Mouse (Mus musculus) CH12.LX (cell line): Measurements from ENCODE around the gene Gorasp1. TPM values are rescaled to one million over a fixed set of nuclear protein-coding genes. Genes with fewer than 3 reads are reported as not detected.

Experiments
- DNase-seq: peaks from one replicate; pipeline ENCODE4 v3.0.0-alpha.2; 2013; ENCODE audit errors: extremely low read depth
- H3K27ac ChIP-seq: 2 replicates; pipeline ENCODE4 v1.5.1; 2012; ENCODE audit warnings: low read depth, mild to moderate bottlenecking, control low read depth, moderate library complexity; ENCODE audit not compliant: insufficient read depth
- H3K27me3 ChIP-seq: replicated peaks from 2 replicates; pipeline ENCODE3; 2012; ENCODE audit warnings: inconsistent platforms
- H3K36me3 ChIP-seq, 2 experiments: replicated peaks in 1 of 2; 2 replicates each; pipeline versions ENCODE3 to v1.6.1; 2012; ENCODE audit warnings: inconsistent platforms in 1 of 2, low read length in 1 of 2, mild to moderate bottlenecking in 1 of 2, mixed read lengths in 1 of 2, moderate library complexity in 1 of 2; ENCODE audit not compliant: control insufficient read depth in 1 of 2, insufficient read depth in 1 of 2
- H3K4me1 ChIP-seq, 2 experiments: 2 replicates each; pipeline ENCODE4 v1.6.1; 2012; ENCODE audit warnings: inconsistent platforms in 1 of 2, moderate library complexity in 1 of 2; ENCODE audit not compliant: insufficient read depth in 2 of 2, control insufficient read depth in 1 of 2
- H3K4me2 ChIP-seq: 2 replicates; pipeline ENCODE4 v1.6.1; 2012; ENCODE audit warnings: low read depth, mild to moderate bottlenecking, control low read depth; ENCODE audit not compliant: poor library complexity, insufficient read depth, severe bottlenecking
- H3K4me3 ChIP-seq, 3 experiments: fragments of 150-350 bp in 1 of 3; sonication (generic) in 1 of 3; replicated peaks in 1 of 3; 2 replicates each; pipeline versions ENCODE3 to v1.5.1; 2011 to 2012; ENCODE audit warnings: low read depth in 2 of 3, low read length in 2 of 3, mild to moderate bottlenecking in 2 of 3, moderate library complexity in 2 of 3, control low read depth in 1 of 3, improper control_type of control experiment in 1 of 3, inconsistent platforms in 1 of 3, mixed read lengths in 1 of 3; ENCODE audit not compliant: poor library complexity in 1 of 3
- H3K79me2 ChIP-seq: replicated peaks from 2 replicates; pipeline ENCODE4 v1.6.1; 2012; ENCODE audit warnings: mild to moderate bottlenecking, moderate library complexity; ENCODE audit not compliant: control insufficient read depth, poor library complexity, insufficient read depth, severe bottlenecking; ENCODE audit errors: extremely low read depth
- H3K9ac ChIP-seq: 2 replicates; pipeline ENCODE4 v1.6.1; 2012; ENCODE audit warnings: low read depth, mild to moderate bottlenecking, control low read depth, moderate library complexity; ENCODE audit not compliant: insufficient read depth
- H3K9me3 ChIP-seq: replicated peaks from 2 replicates; pipeline ENCODE3; 2012; ENCODE audit warnings: low read length, inconsistent platforms, mixed read lengths
- CHD1 ChIP-seq: IDR thresholded peaks from 2 replicates; pipeline ENCODE4 v1.6.1; 2012; ENCODE audit warnings: low read depth, low read length, improper control_type of control experiment, inconsistent platforms
- CTCF ChIP-seq, 2 experiments: IDR thresholded peaks in 1 of 2; conservative IDR thresholded peaks in 1 of 2; 2 replicates each; pipeline ENCODE4 v1.5.1; 2011 to 2012; ENCODE audit warnings: low read depth in 2 of 2, low read length in 2 of 2, improper control_type of control experiment in 1 of 2, inconsistent platforms in 1 of 2, mild to moderate bottlenecking in 1 of 2, moderate library complexity in 1 of 2
- ELF1 ChIP-seq: IDR thresholded peaks from 2 replicates; pipeline ENCODE4 v1.6.1; 2014; ENCODE audit warnings: low read depth, mild to moderate bottlenecking, inconsistent platforms, low read length, improper control_type of control experiment
- GABPA ChIP-seq: IDR thresholded peaks from 2 replicates; pipeline ENCODE4 v1.6.1; 2012; ENCODE audit warnings: low read depth, low read length, improper control_type of control experiment, inconsistent platforms; ENCODE audit not compliant: insufficient replicate concordance
- HCFC1 ChIP-seq: IDR thresholded peaks from 2 replicates; pipeline ENCODE4 v1.6.1; 2012; ENCODE audit warnings: low read depth, mild to moderate bottlenecking, inconsistent platforms, low read length, improper control_type of control experiment
- IRF4 ChIP-seq: IDR thresholded peaks from 2 replicates; pipeline ENCODE4 v1.6.1; 2014; ENCODE audit warnings: low read depth, mild to moderate bottlenecking, inconsistent platforms, low read length, improper control_type of control experiment
- JUN ChIP-seq: IDR thresholded peaks from 2 replicates; pipeline ENCODE4 v1.6.1; 2011; ENCODE audit warnings: low read depth, mild to moderate bottlenecking, low read length, improper control_type of control experiment, moderate library complexity; ENCODE audit not compliant: insufficient read depth
- JUND ChIP-seq: conservative IDR thresholded peaks from 2 replicates; pipeline ENCODE4 v1.6.1; 2011; ENCODE audit warnings: low read depth, low read length, improper control_type of control experiment
- MAFK ChIP-seq: IDR thresholded peaks from 2 replicates; pipeline ENCODE4 v1.6.1; 2011; ENCODE audit warnings: low read length, improper control_type of control experiment; ENCODE audit not compliant: insufficient replicate concordance
- MAX ChIP-seq: IDR thresholded peaks from 2 replicates; pipeline ENCODE4 v1.6.1; 2011; ENCODE audit warnings: low read length, improper control_type of control experiment
- MEF2A ChIP-seq: IDR thresholded peaks from 2 replicates; pipeline ENCODE4 v1.6.1; 2014; ENCODE audit warnings: low read depth, mild to moderate bottlenecking, inconsistent platforms, low read length, improper control_type of control experiment, borderline replicate concordance
- MYC ChIP-seq: IDR thresholded peaks from 2 replicates; pipeline ENCODE4 v1.6.1; 2011; ENCODE audit warnings: low read depth, mild to moderate bottlenecking, improper control_type of control experiment, low read length
- NELFE ChIP-seq: IDR thresholded peaks from 2 replicates; pipeline ENCODE4 v1.6.1; 2011; ENCODE audit warnings: low read depth, low read length, improper control_type of control experiment
- PAX5 ChIP-seq: IDR thresholded peaks from 2 replicates; pipeline ENCODE4 v1.6.1; 2012; ENCODE audit warnings: low read length, inconsistent platforms, mixed read lengths
- POLR2A ChIP-seq: IDR thresholded peaks from 2 replicates; pipeline ENCODE4 v1.6.1; 2011; ENCODE audit warnings: low read depth, mild to moderate bottlenecking, improper control_type of control experiment, low read length
- SIN3A ChIP-seq: IDR thresholded peaks from 2 replicates; pipeline ENCODE4 v1.6.1; 2012; ENCODE audit warnings: low read length, improper control_type of control experiment, inconsistent platforms
- SMC3 ChIP-seq: IDR thresholded peaks from 2 replicates; pipeline ENCODE4 v1.6.1; 2011; ENCODE audit warnings: low read depth, low read length, improper control_type of control experiment
- TBP ChIP-seq: conservative IDR thresholded peaks from 2 replicates; pipeline ENCODE4 v1.6.1; 2011; ENCODE audit warnings: low read depth, low read length, improper control_type of control experiment
- TCF12 ChIP-seq: IDR thresholded peaks from 2 replicates; pipeline ENCODE4 v1.6.1; 2014; ENCODE audit warnings: low read depth, mild to moderate bottlenecking, inconsistent platforms, low read length, improper control_type of control experiment
- ZC3H11A ChIP-seq: IDR thresholded peaks from 2 replicates; pipeline ENCODE4 v1.6.1; 2012; ENCODE audit warnings: low read depth, mild to moderate bottlenecking, inconsistent platforms, low read length, improper control_type of control experiment
- ZNF384 ChIP-seq: IDR thresholded peaks from 2 replicates; pipeline ENCODE4 v1.6.1; 2012; ENCODE audit warnings: low read depth, low read length, improper control_type of control experiment, inconsistent platforms
- dilution Hi-C: fragments of 300-500 bp; cut with MboI; formaldehyde crosslinking; loops from 2 replicates; pipeline ENCODE4 v1.14.3; 2020; ENCODE audit warnings: low sequenced_read_pairs; ENCODE audit not compliant: extremely low pct_unique_long_range_greater_than_20kb, extremely low pct_ligation_motif_present
- in situ Hi-C: fragments of 300-500 bp; cut with MboI; formaldehyde crosslinking; loops from 3 replicates; pipeline ENCODE4 v1.14.3; 2019; ENCODE audit warnings: low sequenced_read_pairs, low pct_ligation_motif_present, low pct_unique_long_range_greater_than_20kb, mixed read lengths
- polyA plus RNA-seq: library from polyadenylated mRNA; unstranded; fragments of >175 nt; gene quantifications from 2 replicates; pipeline ENCODE4 v1.2.1, GENCODE M21; 2012; ENCODE audit warnings: low read depth; ENCODE audit not compliant: insufficient read length
- total RNA-seq, 2 experiments: library from RNA; depleted of rRNA; stranded (reverse); fragments of 300-350 nt in 1 of 2; fragments of >200 nt in 1 of 2; gene quantifications; 2 replicates each; pipeline ENCODE4 v1.2.3; 2012 to 2014

The Gorasp1 gene
- total and polyA plus RNA-seq, 3 experiments, result 8.7 to 12.6 (median 9.2) TPM

DNA sequence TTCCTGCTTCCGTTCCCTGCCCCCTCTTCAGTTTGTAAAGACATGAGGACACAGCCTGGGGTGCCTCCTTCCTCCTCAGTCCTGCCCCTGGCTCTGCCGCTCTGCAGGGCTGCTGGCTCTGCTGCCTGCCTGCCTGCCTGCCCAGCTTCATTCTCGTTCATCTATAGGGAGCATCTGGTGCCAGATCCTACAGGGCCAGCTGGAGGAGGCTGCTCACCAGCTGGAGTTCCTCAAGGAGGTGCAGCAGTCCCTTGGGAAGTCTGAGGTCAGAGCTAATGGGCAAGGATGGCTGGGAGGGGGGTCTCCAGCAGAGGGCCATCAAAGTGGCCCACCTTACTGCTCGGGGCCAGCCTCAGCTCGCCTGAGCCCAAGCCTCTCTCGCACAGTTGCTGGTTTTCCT, 13.1 kb upstream of the Gorasp1 start (continued):
- TF ChIP-seq GABPA, result no peak
- no peak for TF ChIP-seq PAX5
- TF ChIP-seq, all 38 proteins: peak for 0

DNA sequence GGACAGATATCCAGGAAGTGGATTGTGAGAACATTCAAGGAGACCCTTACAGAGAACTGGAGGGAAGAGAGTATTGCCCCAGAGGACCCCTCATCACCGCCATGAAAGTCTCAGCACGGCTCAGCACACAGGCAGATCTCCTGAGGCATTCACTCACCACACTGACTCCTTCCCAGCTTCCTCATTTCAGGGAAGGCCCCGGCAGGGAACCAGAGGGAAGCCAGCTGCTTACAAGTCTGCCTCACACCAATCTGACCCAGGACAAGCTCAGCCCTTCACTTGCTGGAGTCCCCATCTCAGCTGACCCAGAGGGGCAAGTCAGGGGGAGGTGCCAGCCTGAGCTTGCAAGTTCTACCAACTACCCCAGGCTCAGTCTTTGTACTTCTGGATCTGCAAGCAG, 11.4 kb upstream of the Gorasp1 start:
- Histone ChIP-seq H3K4me3 (no peak overlapping the region), H3K27me3 (no peaks in the 10 kb centered on the region), H3K79me2 (no peaks in the 10 kb centered on the region), H3K4me2 (no peak overlapping the region), H3K27ac (no peak overlapping the region), H3K9ac (no peak overlapping the region), H3K4me1 (peaks cover 14 to 50% of the 10 kb centered on the region in 2 experiments), H3K36me3 (no peaks in the 10 kb centered on the region), H3K9me3 (no peaks in the 10 kb centered on the region)
- dilution Hi-C loops (no loop called here), in situ Hi-C loops (no loop called here)
- TF ChIP-seq JUND, result no peak
- no peak for TF ChIP-seq CTCF (conservative IDR thresholded peaks at IDR 0.05 in 1 of 2, IDR thresholded peaks at IDR 0.05 in 1 of 2; ENCODE audit: low read depth in 2 of 2, low read length in 2 of 2)
- no peak for TF ChIP-seq ZC3H11A
- TF ChIP-seq GABPA, result no peak
- TF ChIP-seq TCF12, result no peak
- TF ChIP-seq MEF2A, result no peak
- TF ChIP-seq NELFE, result no peak
- TF ChIP-seq MAFK, result no peak
- no peak for TF ChIP-seq MYC
- TF ChIP-seq CHD1, result no peak
- TF ChIP-seq MAX, result no peak
- TF ChIP-seq POLR2A, result no peak
- no peak for TF ChIP-seq SIN3A
- no peak for TF ChIP-seq ZNF384
- TF ChIP-seq ELF1, result no peak
- TF ChIP-seq SMC3, result no peak
- TF ChIP-seq TBP, result no peak
- no peak for TF ChIP-seq JUN
- TF ChIP-seq IRF4, result no peak
- TF ChIP-seq HCFC1, result no peak
- DNase-seq, result no peak
